Mouse (Mus musculus) testis, adult 2 months (tissue): ENCODE data around the gene Ngef. TPM values are rescaled to one million over a fixed set of nuclear protein-coding genes. Genes with fewer than 3 reads are reported as not detected.

ENCODE experiments used
- H3K27ac ChIP-seq: fragments of 200-500 bp; 2 replicates; pipeline ENCODE4 v1.5.1; 2012; ENCODE audit warnings: low read depth, low read length; ENCODE audit not compliant: control insufficient read depth, insufficient read depth
- H3K27me3 ChIP-seq: fragments of 200-500 bp; 2 replicates; pipeline ENCODE4 v1.6.1; 2012; ENCODE audit warnings: mild to moderate bottlenecking, low read length, moderate library complexity; ENCODE audit not compliant: control insufficient read depth, insufficient read depth
- H3K36me3 ChIP-seq: fragments of 200-500 bp; 2 replicates; pipeline ENCODE4 v1.6.1; 2012; ENCODE audit warnings: mild to moderate bottlenecking, low read length; ENCODE audit not compliant: control insufficient read depth, insufficient read depth
- H3K4me1 ChIP-seq: fragments of 200-500 bp; 2 replicates; pipeline ENCODE4 v1.6.1; 2012; ENCODE audit warnings: low read length; ENCODE audit not compliant: control insufficient read depth, insufficient read depth
- H3K4me3 ChIP-seq: fragments of 200-500 bp; 2 replicates; pipeline ENCODE4 v1.5.1; 2012; ENCODE audit warnings: low read depth, mild to moderate bottlenecking, low read length, moderate library complexity, mixed read lengths; ENCODE audit not compliant: control insufficient read depth
- CTCF ChIP-seq: fragments of 200-500 bp; IDR thresholded peaks from 2 replicates; pipeline ENCODE4 v1.5.1; 2012; ENCODE audit warnings: low read depth, mild to moderate bottlenecking, inconsistent platforms, low read length, moderate library complexity; ENCODE audit not compliant: control insufficient read depth, insufficient read depth, insufficient replicate concordance
- POLR2A ChIP-seq: fragments of 200-500 bp; IDR thresholded peaks from 2 replicates; pipeline ENCODE4 v1.6.1; 2012; ENCODE audit warnings: low read depth, mild to moderate bottlenecking, inconsistent platforms, low read length, moderate library complexity; ENCODE audit not compliant: control insufficient read depth
- polyA plus RNA-seq: library from polyadenylated mRNA; depleted of rRNA; stranded (reverse); fragments of >200 nt; gene quantifications from 2 replicates; pipeline ENCODE4 v1.2.3, GENCODE M21; 2012

The Ngef gene
- polyA plus RNA-seq, 1 experiment, result 0.89 TPM

GRCm38 (mm10) chr1:87507857-87508256 lies 65.8 kb downstream of the Ngef start:
- peaks cover 6% of the 10 kb centered on the region for H3K27me3 ChIP-seq

DNA sequence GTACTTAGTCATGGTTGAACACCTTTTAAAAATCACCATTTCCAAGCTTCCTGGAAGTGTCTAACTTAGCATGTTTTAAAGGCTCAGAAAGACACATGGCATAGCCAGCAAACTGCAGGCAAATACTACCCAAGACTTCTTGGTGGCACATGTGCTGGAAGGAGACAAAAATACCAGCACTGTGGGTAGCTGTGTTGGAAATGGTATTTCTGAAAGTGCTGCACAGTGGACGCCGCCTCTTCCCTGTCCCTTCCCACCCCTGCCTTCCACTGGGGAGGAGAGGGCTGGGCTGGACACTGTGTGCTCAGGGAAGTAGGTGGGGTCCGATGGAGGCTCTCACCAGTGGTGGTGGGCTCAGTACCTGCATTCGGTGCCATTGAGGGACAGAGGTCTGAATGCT lies 68.1 kb downstream of the Ngef start:
- Histone ChIP-seq H3K36me3 (no peaks in the 10 kb centered on the region), H3K4me1 (peaks cover 17% of the 10 kb centered on the region), H3K27me3 (peaks cover 6% of the 10 kb centered on the region), H3K4me3 (no peak overlapping the region), H3K27ac (no peak overlapping the region)
- no peak for TF ChIP-seq POLR2A
- no peak for TF ChIP-seq CTCF

More at GRCm38 (mm10) chr1:87507857-87508256, 65.8 kb downstream of the Ngef start:
- peaks cover 19% of the 10 kb centered on the region for H3K4me1 ChIP-seq
- no peak overlapping the region for H3K27ac ChIP-seq
- TF ChIP-seq CTCF, result no peak
- no peak for TF ChIP-seq POLR2A
- H3K4me3 ChIP-seq, result no peak overlapping the region
- no peaks in the 10 kb centered on the region for H3K36me3 ChIP-seq

GRCm38 (mm10) chr1:87493542-87493941 lies 80.1 kb downstream of the Ngef start:
- no peak overlapping the region for H3K27ac ChIP-seq
- no peaks in the 10 kb centered on the region for H3K27me3 ChIP-seq
- no peak overlapping the region for H3K4me3 ChIP-seq
- H3K36me3 ChIP-seq, result no peaks in the 10 kb centered on the region
- no peaks in the 10 kb centered on the region for H3K4me1 ChIP-seq
- TF ChIP-seq POLR2A, result no peak
- no peak for TF ChIP-seq CTCF

DNA sequence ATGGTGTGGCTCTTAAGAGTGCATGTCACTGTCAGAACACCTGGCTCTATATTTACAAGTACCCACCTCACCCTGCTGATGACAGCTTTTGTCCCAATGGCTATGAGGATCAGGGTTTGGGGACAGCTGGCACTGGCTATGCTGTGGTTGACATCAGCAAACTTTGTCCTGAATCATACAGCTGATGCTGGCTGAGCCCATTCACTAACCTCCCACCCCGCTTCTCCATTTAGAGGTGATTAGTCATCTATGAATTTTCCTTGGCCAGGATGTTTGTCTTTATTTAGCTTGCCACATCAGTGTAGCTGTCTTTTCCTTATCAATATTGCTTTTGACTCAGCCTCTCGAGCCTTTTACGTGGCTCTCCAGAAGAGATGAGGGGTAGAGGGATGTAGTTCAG lies 81.4 kb downstream of the Ngef start:
- Histone ChIP-seq H3K4me3 (no peak overlapping the region), H3K4me1 (no peaks in the 10 kb centered on the region), H3K27me3 (no peaks in the 10 kb centered on the region), H3K27ac (no peak overlapping the region), H3K36me3 (no peaks in the 10 kb centered on the region)
- TF ChIP-seq CTCF (no peak), POLR2A (no peak)

DNA sequence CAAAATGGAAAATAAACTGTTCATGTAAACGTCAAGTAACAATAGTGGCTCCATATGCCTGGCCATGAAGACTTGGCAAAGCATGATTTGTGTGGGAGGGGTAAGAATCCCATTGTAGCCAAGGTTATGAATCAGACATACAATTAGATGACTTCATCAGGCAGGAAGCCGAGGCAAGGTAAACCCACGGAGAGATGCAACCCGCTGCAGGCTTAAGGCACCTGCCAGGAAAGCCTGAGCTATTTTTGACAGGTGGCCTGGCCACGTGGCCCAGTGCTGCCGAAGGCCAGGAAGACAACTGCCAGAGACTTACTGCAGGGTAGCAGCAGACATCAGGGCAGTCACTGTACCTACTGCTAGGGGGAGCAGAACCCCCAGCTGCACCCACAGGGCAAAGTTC lies 87.3 kb downstream of the Ngef start:
- Histone ChIP-seq H3K36me3 (no peaks in the 10 kb centered on the region), H3K4me3 (no peak overlapping the region), H3K4me1 (no peaks in the 10 kb centered on the region), H3K27me3 (no peaks in the 10 kb centered on the region), H3K27ac (no peak overlapping the region)
- TF ChIP-seq POLR2A (no peak), CTCF (no peak)

GRCm38 (mm10) chr1:87482546-87482945 lies 91.1 kb downstream of the Ngef start:
- Histone ChIP-seq H3K27me3 (no peaks in the 10 kb centered on the region), H3K36me3 (no peaks in the 10 kb centered on the region), H3K4me3 (no peak overlapping the region), H3K4me1 (no peaks in the 10 kb centered on the region), H3K27ac (no peak overlapping the region)
- no peak for TF ChIP-seq POLR2A
- no peak for TF ChIP-seq CTCF

DNA sequence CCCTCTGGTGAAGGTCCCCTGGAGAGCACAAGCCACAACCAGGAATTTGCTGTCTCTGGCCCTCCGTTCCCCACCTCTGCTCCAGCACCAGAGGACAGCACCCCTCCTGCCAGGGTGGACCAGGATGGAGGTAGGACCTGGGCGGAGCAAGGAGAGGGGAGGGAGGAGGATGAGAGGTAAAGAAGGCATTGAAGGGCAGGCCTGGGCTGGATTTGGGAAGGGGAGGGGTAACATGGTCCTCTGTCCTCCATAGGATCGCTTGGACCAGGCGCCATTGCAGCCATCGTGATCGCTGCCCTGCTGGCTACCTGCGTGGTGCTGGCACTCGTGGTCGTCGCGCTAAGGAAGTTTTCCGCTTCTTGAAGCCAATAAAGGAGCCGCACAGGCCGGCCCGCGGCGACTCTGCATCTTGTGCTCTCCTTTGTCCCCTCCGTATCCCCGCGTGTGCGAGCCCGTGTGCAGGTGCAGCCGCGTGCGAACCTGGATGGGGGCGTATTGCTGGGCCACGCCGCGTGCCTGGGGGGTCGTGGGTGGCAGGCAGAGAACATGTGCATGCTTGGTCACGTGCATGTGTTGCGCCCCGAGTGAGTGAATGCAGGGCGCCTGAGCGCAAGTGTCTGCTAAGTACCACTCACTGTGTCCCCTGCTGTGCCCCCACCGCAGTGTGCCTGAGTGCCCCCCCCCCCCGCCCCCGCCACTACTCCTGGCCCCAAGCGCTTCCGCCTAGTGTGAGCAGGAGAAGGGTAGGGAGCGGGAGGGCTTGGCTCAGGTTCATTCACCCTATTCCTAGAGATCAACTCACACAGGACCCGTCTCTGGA lies 98.4 kb downstream of the Ngef start:
- Histone ChIP-seq H3K27me3 (no peaks in the 10 kb centered on the region), H3K4me3 (peak overlapping the region; percentile 32), H3K4me1 (peaks cover 6% of the 10 kb centered on the region), H3K27ac (no peak overlapping the region), H3K36me3 (no peaks in the 10 kb centered on the region)
- TF ChIP-seq CTCF (no peak), POLR2A (no peak)
